30 mouse cellular contexts compared by ENCODE assay signal in genomic region chr2:72018736-72019135, GRCm38 (mm10). TPM values are rescaled to one million over a fixed set of nuclear protein-coding genes. Genes with fewer than 3 reads are reported as not detected.
DNase-seq lines count a peak whose midpoint lies in the region; ATAC-seq and TF ChIP-seq lines count a peak whose summit lies in the region.
"Had no signal": no experiment of that assay in that cellular context is flagged by ENCODE, and none has a peak within 500 bp of the region (broad histone marks: within the 10 kb centered on the region; RNA-seq: fewer than 3 reads in every experiment).

No protein-coding gene starts in this region.

- 0 out of 2 replicates have a peak, but pooled peaks have one; percentile 39 for TF ChIP-seq EP300 in ES-Bruce4 (IDR thresholded peaks at IDR 0.05; ENCODE audit: insufficient read depth, low read depth, low read length)

- H3K27me3 ChIP-seq in ES-Bruce4 (ENCODE audit: control insufficient read depth, insufficient read depth, low read length, poor library complexity, severe bottlenecking), result no peaks in the 10 kb centered on the region
- no peaks in the 10 kb centered on the region for H3K27me3 ChIP-seq in intestine, embryonic 15.5 days (replicated peaks)
- H3K27me3 ChIP-seq: embryonic facial prominence, embryonic 12.5 days; embryonic facial prominence, embryonic 15.5 days; forebrain, embryonic 12.5 days; forebrain, embryonic 15.5 days; heart, embryonic 12.5 days; heart, embryonic 15.5 days had no signal

- ATAC-seq in intestine, embryonic 15.5 days, result no peak
- ATAC-seq: CD4-positive, CD25-positive, alpha-beta regulatory T cell, adult 4 months; forebrain, embryonic 15.5 days; hindbrain, postnatal 0 days; inflammation-experienced regulatory T-cells, adult 6 months; intestine, postnatal 0 days had no signal

- no peak for TF ChIP-seq POLR2A in ES-Bruce4 (IDR thresholded peaks at IDR 0.05; ENCODE audit: insufficient read depth, low read length)

- H3K4me3 ChIP-seq in ES-Bruce4 (ENCODE audit: low read depth, low read length), result no peak overlapping the region
- H3K4me3 ChIP-seq in intestine, embryonic 15.5 days (replicated peaks), result no peak overlapping the region
- H3K4me3 ChIP-seq: embryonic facial prominence, embryonic 12.5 days; embryonic facial prominence, embryonic 15.5 days; forebrain, embryonic 12.5 days; forebrain, embryonic 15.5 days; gastrocnemius, adult 2 months; heart, embryonic 12.5 days; heart, embryonic 15.5 days had no signal

- no peak overlapping the region for H3K9ac ChIP-seq in ES-Bruce4 (ENCODE audit: low read depth, poor library complexity, severe bottlenecking)
- H3K9ac ChIP-seq in intestine, embryonic 15.5 days, result no peak overlapping the region
- H3K9ac ChIP-seq: embryonic facial prominence, embryonic 12.5 days; embryonic facial prominence, embryonic 15.5 days; forebrain, embryonic 12.5 days; forebrain, embryonic 15.5 days; heart, embryonic 12.5 days; heart, embryonic 15.5 days; hindbrain, embryonic 14.5 days had no signal

- no peaks in the 10 kb centered on the region for H3K4me1 ChIP-seq in ES-Bruce4 (ENCODE audit: control insufficient read depth, insufficient read depth, low read length)
- H3K4me1 ChIP-seq in intestine, embryonic 15.5 days (replicated peaks), result no peaks in the 10 kb centered on the region
- H3K4me1 ChIP-seq: embryonic facial prominence, embryonic 12.5 days; embryonic facial prominence, embryonic 15.5 days; forebrain, embryonic 12.5 days; heart, embryonic 15.5 days had no signal

- no peak for TF ChIP-seq CTCF in ES-Bruce4 (IDR thresholded peaks at IDR 0.05; ENCODE audit: low read depth, low read length)

- intact Hi-C loops in heart, postnatal 14 days (cut with DNase I), result no loop called here

- no peak overlapping the region for H3K4me2 ChIP-seq in intestine, embryonic 15.5 days (replicated peaks)
- H3K4me2 ChIP-seq: embryonic facial prominence, embryonic 12.5 days; embryonic facial prominence, embryonic 15.5 days; forebrain, embryonic 12.5 days; forebrain, embryonic 15.5 days; heart, embryonic 12.5 days; heart, embryonic 15.5 days; hindbrain, embryonic 14.5 days had no signal

- H3K9me3 ChIP-seq in ES-Bruce4 (replicated peaks; ENCODE audit: control insufficient read depth, insufficient read depth, low read length, poor library complexity, severe bottlenecking), result no peaks in the 10 kb centered on the region
- H3K9me3 ChIP-seq in intestine, embryonic 15.5 days, result no peaks in the 10 kb centered on the region
- H3K9me3 ChIP-seq: embryonic facial prominence, embryonic 12.5 days; embryonic facial prominence, embryonic 15.5 days; forebrain, embryonic 12.5 days; forebrain, embryonic 15.5 days; heart, embryonic 12.5 days; heart, embryonic 15.5 days had no signal

- no peak overlapping the region for H3K27ac ChIP-seq in ES-Bruce4 (ENCODE audit: insufficient read depth, low read length)
- H3K27ac ChIP-seq in intestine, embryonic 15.5 days, result no peak overlapping the region
- H3K27ac ChIP-seq: embryonic facial prominence, embryonic 12.5 days; embryonic facial prominence, embryonic 15.5 days; forebrain, embryonic 12.5 days; forebrain, embryonic 15.5 days; gastrocnemius, adult 2 months; heart, embryonic 15.5 days; hindbrain, embryonic 14.5 days; hindbrain, postnatal 0 days had no signal

- H3K36me3 ChIP-seq in ES-Bruce4 (ENCODE audit: control insufficient read depth, insufficient read depth, low read length, poor library complexity, severe bottlenecking), result no peaks in the 10 kb centered on the region
- no peaks in the 10 kb centered on the region for H3K36me3 ChIP-seq in intestine, embryonic 15.5 days
- H3K36me3 ChIP-seq: embryonic facial prominence, embryonic 12.5 days; embryonic facial prominence, embryonic 15.5 days; forebrain, embryonic 12.5 days; forebrain, embryonic 15.5 days; heart, embryonic 12.5 days; heart, embryonic 15.5 days had no signal

- 82% methylated on average over 1 of the region's 1 CpGs for WGBS in intestine, embryonic 15.5 days

- peak; percentile 72 for DNase-seq in heart, adult 11 months
- DNase-seq in heart, postnatal 14 days, result no peak
- DNase-seq in ES-CJ7 (ENCODE audit: low read depth, low spot score) (peak; percentile 94), WW6 (ENCODE audit: low read depth, low spot score) (peak; percentile 22)
- DNase-seq in thymus, adult 18-20 months, result no peak
- no peak for DNase-seq in embryo, embryonic 11 days
- DNase-seq: adrenal gland, adult 2 months; adrenal gland, postnatal 14 days; cerebellum, adult 11 months; cerebellum, adult 8-10 months; cerebellum, postnatal 10 days; gastrocnemius, adult 2 months; gastrocnemius, postnatal 14 days; heart, adult 18-20 months; heart, postnatal 10 days; heart, postnatal 4 days had no signal

RNA-seq across cellular contexts. Expression of gene Rapgef4, which starts 37.7 kb away (rescaled TPM):
- 10 to 100 TPM; 18.9 to 19.3 TPM for total RNA-seq in heart, postnatal 14 days (2021)
- not detected in 2 replicates for polyA plus RNA-seq in ES-Bruce4 (2011; ENCODE audit: insufficient read depth, insufficient read length, low read depth, missing spikeins)
- polyA plus RNA-seq in intestine, embryonic 15.5 days (2015; fragmentation: Nextera tagmentation; extraction: Ambion mirVana), result 2.1 and 3.0 TPM in 2 replicates
- total RNA-seq: MEL had no signal

Comparison
In these comparisons a context has a peak if more than half of its experiments do, and no peak if none do; other contexts are left out.
1. DNase-seq: peak in heart, adult 11 months (single experiment), ES-CJ7 (single experiment) and WW6 (single experiment); none in heart, postnatal 14 days (0 of 2), thymus, adult 18-20 months (0 of 2) and embryo, embryonic 11 days (single experiment).